Mouse (Mus musculus) liver, adult 2 months (tissue): ENCODE data around the gene Ube2c.

ENCODE experiments used
- CTCF ChIP-seq: fragments of 200-500 bp; IDR thresholded peaks from 2 replicates; pipeline ENCODE4 v1.5.1; 2011; ENCODE audit warnings: low read depth, low read length, control low read depth
- POLR2A ChIP-seq: fragments of 200-500 bp; IDR thresholded peaks from 2 replicates; pipeline ENCODE4 v1.6.1; 2011; ENCODE audit warnings: low read length, control low read depth; ENCODE audit not compliant: insufficient read depth; ENCODE audit errors: extremely low read depth

DNA sequence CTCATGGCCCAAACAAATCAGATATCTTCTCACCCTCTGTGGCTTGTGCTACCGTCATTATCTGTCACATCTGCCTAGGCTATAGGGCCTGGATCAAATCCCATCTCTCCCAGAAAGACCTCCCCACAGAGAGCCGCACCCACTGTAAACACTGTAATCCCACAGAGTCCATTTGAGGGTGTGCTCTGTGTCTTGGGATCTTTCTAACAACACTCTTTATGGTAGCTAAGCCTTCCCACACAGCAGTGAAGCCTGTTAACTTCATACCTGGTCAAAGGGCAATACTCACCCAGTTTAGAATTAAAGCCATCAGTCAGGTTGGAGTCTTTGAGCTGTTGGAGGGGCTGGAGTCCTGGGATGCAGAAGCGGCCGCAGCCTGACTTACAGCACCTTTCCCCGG, 38.0 kb upstream of the Ube2c start:
- TF ChIP-seq POLR2A, result no peak
- TF ChIP-seq CTCF, result no peak
